Mouse (Mus musculus) right cerebral cortex, adult 2 months (tissue): ENCODE measurements around the gene Slc52a3.

Experiments
- DNase-seq, 2 experiments: peaks; one replicate each; pipeline ENCODE4 v3.0.0; 2021 to 2022; ENCODE audit warnings: low spot score in 2 of 2

The Slc52a3 gene

GRCm38 (mm10) chr2:152048003-152048980 is 52.0 kb downstream of the Slc52a3 start:
- DNase-seq = no peak

GRCm38 (mm10) chr2:152048981-152049441 is 52.7 kb downstream of the Slc52a3 start:
- DNase-seq = no peak

- DNase-seq = no peak
These were observed 53.4 kb downstream of the Slc52a3 start for GRCm38 (mm10) chr2:152049611-152050270.

- DNase-seq = no peak
These were observed 54.0 kb downstream of the Slc52a3 start for GRCm38 (mm10) chr2:152050316-152050715.

GRCm38 (mm10) chr2:152051985-152052384 is 55.7 kb downstream of the Slc52a3 start:
- DNase-seq = no peak

GRCm38 (mm10) chr2:152055406-152055805 is 59.1 kb downstream of the Slc52a3 start:
- DNase-seq = no peak

- no peak for DNase-seq
These were observed 60.3 kb downstream of the Slc52a3 start for GRCm38 (mm10) chr2:152056368-152057251.

GRCm38 (mm10) chr2:152057252-152057563 is 60.9 kb downstream of the Slc52a3 start:
- DNase-seq = no peak
